Mouse (Mus musculus) heart, postnatal 0 days (tissue): Measurements from ENCODE around the gene Gm27021.

ENCODE experiments used
- CTCF ChIP-seq: IDR thresholded peaks from 2 replicates; pipeline ENCODE4 v1.5.1; 2016; ENCODE audit warnings: antibody characterized with exemption, control low read depth, low read depth
- EP300 ChIP-seq: IDR thresholded peaks from 2 replicates; pipeline ENCODE4 v1.6.1; 2016; ENCODE audit warnings: antibody characterized with exemption, low read depth

GRCm38 (mm10) chr8:120573866-120574265, 94.0 kb downstream of the Gm27021 start:
- TF ChIP-seq CTCF (no peak), EP300 (no peak)
